ENCODE assay signal across 19 mouse cellular contexts in genomic region chr12:99736971-99737370, GRCm38 (mm10).
DNase-seq lines count a peak whose midpoint lies in the region; ATAC-seq lines count a peak whose summit lies in the region.
"Had no signal": no experiment of that assay in that cellular context is flagged by ENCODE, and none has a peak within 500 bp of the region (broad histone marks: within the 10 kb centered on the region; RNA-seq: fewer than 3 reads in every experiment).

No protein-coding gene starts in this region.

- 0 out of 2 replicates have a peak, but pooled peaks have one; percentile 38 for ATAC-seq in forebrain, embryonic 16.5 days
- no peak for ATAC-seq in forebrain, embryonic 15.5 days (replicated peaks)
- ATAC-seq in hindbrain, embryonic 11.5 days (ENCODE audit: low FRiP score): 0 out of 2 replicates have a peak, but pooled peaks have one; percentile 33
- 0 out of 2 replicates have a peak, but pooled peaks have one; percentile 22 for ATAC-seq in midbrain, embryonic 11.5 days (ENCODE audit: low FRiP score)
- peak; percentile 65 for ATAC-seq in neural tube, embryonic 13.5 days (ENCODE audit: low read depth)
- ATAC-seq: activated CD4-positive, CD25-positive, alpha-beta regulatory T cell, adult 4 months; liver, embryonic 12.5 days had no signal

- peaks cover 5% of the 10 kb centered on the region for H3K4me1 ChIP-seq in forebrain, embryonic 16.5 days (replicated peaks; ENCODE audit: control insufficient read depth, insufficient read depth, low read length)
- H3K4me1 ChIP-seq in forebrain, embryonic 15.5 days: peaks cover 15% of the 10 kb centered on the region
- no peaks in the 10 kb centered on the region for H3K4me1 ChIP-seq in hindbrain, embryonic 11.5 days (replicated peaks; ENCODE audit: control insufficient read depth, insufficient read depth, low read length)
- H3K4me1 ChIP-seq in midbrain, embryonic 11.5 days (ENCODE audit: control insufficient read depth, insufficient read depth, low read length): no peaks in the 10 kb centered on the region
- peaks cover 18% of the 10 kb centered on the region for H3K4me1 ChIP-seq in neural tube, embryonic 13.5 days (replicated peaks)

- no peak for DNase-seq in hindbrain, embryonic 11.5 days (ENCODE audit: low spot score)
- DNase-seq in midbrain, embryonic 11.5 days (ENCODE audit: low spot score, missing footprints): peak; percentile 85
- DNase-seq in heart, adult 18-20 months: no peak
- no peak for DNase-seq in testis, postnatal 14 days (ENCODE audit: low spot score)
- DNase-seq: adrenal gland, postnatal 25 days; cerebellum, adult 9-10 months; heart, postnatal 4 days; kidney, adult 11 months; kidney, postnatal 10 days; lung, embryonic 14.5 days; thymus, postnatal 36 days had no signal

- H3K4me3 ChIP-seq in forebrain, embryonic 16.5 days (replicated peaks; ENCODE audit: low read length): no peak overlapping the region
- H3K4me3 ChIP-seq in forebrain, embryonic 15.5 days: no peak overlapping the region
- no peak overlapping the region for H3K4me3 ChIP-seq in hindbrain, embryonic 11.5 days (ENCODE audit: low read depth, low read length)
- H3K4me3 ChIP-seq in midbrain, embryonic 11.5 days (ENCODE audit: low read depth, low read length): no peak overlapping the region
- H3K4me3 ChIP-seq in neural tube, embryonic 13.5 days: no peak overlapping the region
- H3K4me3 ChIP-seq: embryonic facial prominence, embryonic 13.5 days; heart, embryonic 13.5 days; liver, embryonic 12.5 days had no signal

- H3K4me2 ChIP-seq in forebrain, embryonic 16.5 days (ENCODE audit: low read length): no peak overlapping the region
- H3K4me2 ChIP-seq in forebrain, embryonic 15.5 days (replicated peaks): no peak overlapping the region
- H3K4me2 ChIP-seq in hindbrain, embryonic 11.5 days (replicated peaks; ENCODE audit: low read depth, low read length): no peak overlapping the region
- no peak overlapping the region for H3K4me2 ChIP-seq in midbrain, embryonic 11.5 days
- no peak overlapping the region for H3K4me2 ChIP-seq in neural tube, embryonic 13.5 days
- H3K4me2 ChIP-seq: embryonic facial prominence, embryonic 13.5 days; heart, embryonic 13.5 days; liver, embryonic 12.5 days; lung, embryonic 14.5 days had no signal

- H3K9ac ChIP-seq in forebrain, embryonic 16.5 days (replicated peaks; ENCODE audit: low read depth, low read length): no peak overlapping the region
- H3K9ac ChIP-seq in forebrain, embryonic 15.5 days (replicated peaks): no peak overlapping the region
- no peak overlapping the region for H3K9ac ChIP-seq in hindbrain, embryonic 11.5 days (ENCODE audit: low read depth, low read length)
- no peak overlapping the region for H3K9ac ChIP-seq in midbrain, embryonic 11.5 days (ENCODE audit: low read length)
- no peak overlapping the region for H3K9ac ChIP-seq in neural tube, embryonic 13.5 days
- H3K9ac ChIP-seq: embryonic facial prominence, embryonic 13.5 days; heart, embryonic 13.5 days; liver, embryonic 12.5 days; lung, embryonic 14.5 days had no signal

- H3K27me3 ChIP-seq in forebrain, embryonic 16.5 days (replicated peaks; ENCODE audit: control insufficient read depth, insufficient read depth, low read length): no peaks in the 10 kb centered on the region
- H3K27me3 ChIP-seq in forebrain, embryonic 15.5 days: no peaks in the 10 kb centered on the region
- H3K27me3 ChIP-seq in hindbrain, embryonic 11.5 days (ENCODE audit: control insufficient read depth, insufficient read depth, low read length): no peaks in the 10 kb centered on the region
- H3K27me3 ChIP-seq in midbrain, embryonic 11.5 days (ENCODE audit: control insufficient read depth, insufficient read depth, low read length): no peaks in the 10 kb centered on the region
- H3K27me3 ChIP-seq in neural tube, embryonic 13.5 days: no peaks in the 10 kb centered on the region
- H3K27me3 ChIP-seq: embryonic facial prominence, embryonic 13.5 days; heart, embryonic 13.5 days; liver, embryonic 12.5 days had no signal

- no peak overlapping the region for H3K27ac ChIP-seq in forebrain, embryonic 16.5 days (ENCODE audit: low read length)
- H3K27ac ChIP-seq in forebrain, embryonic 15.5 days (replicated peaks): no peak overlapping the region
- H3K27ac ChIP-seq in hindbrain, embryonic 11.5 days (ENCODE audit: low read depth, low read length): no peak overlapping the region
- no peak overlapping the region for H3K27ac ChIP-seq in midbrain, embryonic 11.5 days (ENCODE audit: low read depth, low read length)
- H3K27ac ChIP-seq in neural tube, embryonic 13.5 days (replicated peaks): peak overlapping the region; percentile 64
- H3K27ac ChIP-seq: embryonic facial prominence, embryonic 13.5 days; heart, embryonic 13.5 days; liver, embryonic 12.5 days; macrophage had no signal

- 43% methylated on average over 3 of the region's 3 CpGs for WGBS in forebrain, embryonic 16.5 days
- WGBS in forebrain, embryonic 15.5 days: 52% methylated on average over 3 of the region's 3 CpGs
- WGBS in hindbrain, embryonic 11.5 days: 46% methylated on average over 3 of the region's 3 CpGs
- 40% methylated on average over 3 of the region's 3 CpGs for WGBS in midbrain, embryonic 11.5 days
- WGBS in neural tube, embryonic 13.5 days: 28% methylated on average over 3 of the region's 3 CpGs

- H3K9me3 ChIP-seq in forebrain, embryonic 16.5 days (ENCODE audit: control insufficient read depth, low read length): no peaks in the 10 kb centered on the region
- H3K9me3 ChIP-seq in forebrain, embryonic 15.5 days: no peaks in the 10 kb centered on the region
- H3K9me3 ChIP-seq in hindbrain, embryonic 11.5 days (ENCODE audit: control insufficient read depth, low read length): no peaks in the 10 kb centered on the region
- H3K9me3 ChIP-seq in midbrain, embryonic 11.5 days (ENCODE audit: control insufficient read depth, low read length): no peaks in the 10 kb centered on the region
- H3K9me3 ChIP-seq in neural tube, embryonic 13.5 days: no peaks in the 10 kb centered on the region
- H3K9me3 ChIP-seq: embryonic facial prominence, embryonic 13.5 days; heart, embryonic 13.5 days; liver, embryonic 12.5 days had no signal

- H3K36me3 ChIP-seq in forebrain, embryonic 16.5 days (ENCODE audit: control insufficient read depth, insufficient read depth): no peaks in the 10 kb centered on the region
- H3K36me3 ChIP-seq in forebrain, embryonic 15.5 days: no peaks in the 10 kb centered on the region
- H3K36me3 ChIP-seq in hindbrain, embryonic 11.5 days (ENCODE audit: control insufficient read depth, insufficient read depth, low read length): no peaks in the 10 kb centered on the region
- no peaks in the 10 kb centered on the region for H3K36me3 ChIP-seq in midbrain, embryonic 11.5 days (ENCODE audit: control insufficient read depth, insufficient read depth, low read length)
- H3K36me3 ChIP-seq in neural tube, embryonic 13.5 days: no peaks in the 10 kb centered on the region
- H3K36me3 ChIP-seq: embryonic facial prominence, embryonic 13.5 days; heart, embryonic 13.5 days; liver, embryonic 12.5 days had no signal
